Mouse (Mus musculus): ENCODE measurements at regions not wholly inside any gene's neighbourhood (a gene's known extent, or its start where the extent isn't known, plus 50 kb on each side); places are given as distances from the start of the nearest gene placed in this dataset.
A peak's percentile ranks its signal among the peaks of the same experiment; 100 is the strongest.

- no peak for DNase-seq (ENCODE audit: low spot score)
Measured at GRCm38 (mm10) chr7:113621316-113621715, 107.7 kb downstream of the Far1 start.

DNA sequence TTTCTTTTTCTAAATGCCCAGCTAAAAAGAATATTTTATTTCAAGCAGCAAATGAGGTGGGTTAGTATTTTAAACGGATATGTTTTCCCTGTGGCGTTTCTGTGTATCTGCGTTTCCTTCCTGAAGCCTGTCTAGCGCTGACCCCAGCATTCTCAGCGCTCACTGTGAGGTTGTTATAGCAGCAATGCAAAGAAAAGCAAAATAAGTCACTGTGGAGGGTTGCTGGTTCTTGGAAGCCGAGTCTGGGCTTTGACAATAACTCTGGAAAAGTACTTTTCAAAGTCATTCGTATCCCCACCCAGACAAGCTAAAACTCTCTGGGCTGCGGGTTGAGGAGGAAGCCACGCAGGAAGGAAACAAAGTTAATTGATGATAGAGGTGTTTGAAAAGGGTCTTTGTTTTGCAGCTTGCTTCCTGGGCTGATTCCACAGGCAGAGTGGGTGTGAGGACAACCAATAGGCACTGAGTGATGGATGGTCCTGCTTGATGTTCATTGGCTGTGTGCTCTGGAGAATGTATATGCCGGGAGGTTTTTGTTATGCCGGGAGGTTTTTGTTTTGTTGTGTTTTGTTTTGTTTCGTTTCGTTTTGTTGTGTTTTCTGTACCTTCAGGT is 108.4 kb downstream of the Far1 start:
- no peak for DNase-seq (ENCODE audit: low spot score)

DNA sequence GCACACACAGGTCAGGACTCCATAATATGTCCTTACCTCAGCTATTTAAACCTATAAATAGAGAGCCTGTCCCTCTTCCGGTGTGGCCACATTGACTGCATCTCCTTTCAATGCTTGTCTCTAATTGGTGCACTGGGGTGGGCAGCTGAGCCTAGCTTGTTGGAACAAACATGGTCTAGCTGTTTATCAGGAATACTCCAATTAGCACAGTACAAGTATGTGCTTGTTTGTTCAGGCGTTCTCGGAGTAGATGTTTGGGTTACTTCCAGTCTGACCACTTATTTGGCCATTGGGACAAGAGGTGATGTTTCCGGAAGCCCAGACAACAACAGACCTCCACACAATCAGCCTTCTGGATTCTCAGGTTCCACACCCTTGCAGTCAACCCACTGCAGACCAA is 109.7 kb downstream of the Far1 start:
- DNase-seq (ENCODE audit: low spot score), result no peak

GRCm38 (mm10) chr7:113623962-113624361 is 110.3 kb downstream of the Far1 start:
- no peak for DNase-seq (ENCODE audit: low spot score)

DNA sequence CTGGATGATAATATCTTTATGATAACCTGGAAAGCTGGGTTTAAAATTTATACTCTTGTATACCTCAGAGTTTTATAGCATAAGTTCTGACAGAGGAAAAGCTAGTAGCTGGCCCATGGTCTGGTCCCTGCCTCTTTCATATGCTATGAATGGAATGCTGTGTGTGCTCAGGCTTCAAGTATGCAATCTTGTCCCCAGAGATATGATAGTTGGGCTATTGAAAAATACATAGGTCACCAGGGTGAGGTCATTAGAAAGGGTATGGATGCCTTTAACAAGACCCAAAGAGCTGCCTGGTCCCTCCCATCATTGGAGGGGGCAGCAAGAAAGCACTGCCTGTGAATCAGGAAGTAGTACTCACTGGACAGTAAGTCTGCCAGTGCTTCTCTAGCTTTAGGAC is 113.1 kb downstream of the Far1 start:
- no peak for DNase-seq (ENCODE audit: low spot score)

DNA sequence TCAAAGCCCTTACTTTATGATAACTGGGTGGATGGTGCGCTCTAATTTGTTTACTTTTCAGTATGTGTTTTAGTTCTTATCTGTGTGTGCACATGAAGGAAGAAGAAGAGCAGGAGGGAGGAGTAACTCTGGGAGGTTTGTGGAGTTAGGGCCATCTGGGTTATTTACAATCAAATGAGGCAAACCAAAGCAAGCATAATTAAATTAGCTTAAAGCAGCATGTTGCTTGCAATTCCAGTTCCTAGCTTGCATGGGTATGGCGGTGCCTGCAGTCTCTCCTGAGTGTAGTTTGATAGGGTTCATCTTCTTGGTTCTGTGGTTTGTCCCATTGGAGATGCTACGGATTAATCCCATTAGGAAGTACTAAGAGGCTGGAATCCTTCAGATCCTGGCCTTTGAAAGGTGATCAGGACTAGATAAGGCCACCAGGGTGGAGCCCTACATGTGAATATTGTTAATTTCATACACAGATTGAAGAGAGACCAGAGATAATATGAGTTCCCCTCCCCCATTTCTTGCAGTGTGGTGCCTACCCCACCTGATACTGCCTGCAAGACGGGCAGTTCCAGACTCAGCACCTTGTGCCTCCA is 123.5 kb downstream of the Far1 start:
- no peak for DNase-seq (ENCODE audit: low spot score)

DNA sequence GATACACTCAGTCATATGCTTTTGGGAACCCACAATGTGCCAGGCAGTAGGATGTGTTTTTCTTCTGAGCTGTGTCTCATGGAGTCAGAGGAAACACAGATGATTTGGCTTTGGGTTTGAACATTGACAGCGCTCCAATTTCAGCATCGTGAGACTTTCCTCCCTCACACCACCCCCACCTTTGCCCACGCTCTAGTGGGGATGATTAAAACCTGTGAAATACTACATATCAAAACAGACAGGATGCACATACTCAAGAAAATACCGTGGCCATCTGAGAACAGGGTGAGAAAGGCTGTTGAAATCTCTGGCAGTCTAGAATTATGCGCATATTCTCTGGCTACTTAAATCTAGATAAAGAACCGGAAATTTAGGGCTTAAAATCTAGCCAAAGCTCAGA is 124.5 kb downstream of the Far1 start:
- peak; percentile 35 for DNase-seq (ENCODE audit: low spot score)

- DNase-seq (ENCODE audit: low spot score), result no peak
Measured at GRCm38 (mm10) chr7:113642540-113642939, 123.3 kb upstream of the Spon1 start.

GRCm38 (mm10) chr7:113650631-113651030 is 115.2 kb upstream of the Spon1 start:
- no peak for DNase-seq (ENCODE audit: low spot score)

DNA sequence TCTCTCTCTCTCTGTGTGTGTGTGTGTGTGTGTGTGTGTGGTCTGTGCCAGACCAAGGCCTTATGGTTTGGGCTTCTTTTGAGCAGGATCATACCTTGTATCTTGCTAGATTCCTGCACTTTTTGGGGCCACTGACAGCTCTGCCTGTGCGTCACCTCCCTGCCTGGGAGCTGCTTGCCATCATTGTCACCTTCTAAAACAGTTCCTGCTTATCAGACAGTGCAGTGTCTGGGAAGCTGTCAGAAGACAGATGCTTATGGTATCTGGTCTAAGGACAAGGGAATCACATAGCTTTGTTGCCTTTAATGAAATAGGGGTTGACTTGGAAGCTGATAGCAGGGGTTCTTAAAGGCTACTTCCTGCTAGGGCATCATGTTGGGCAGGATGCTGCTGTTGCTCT is 114.1 kb upstream of the Spon1 start:
- no peak for DNase-seq (ENCODE audit: low spot score)

- no peak for DNase-seq (ENCODE audit: low spot score)
Measured at GRCm38 (mm10) chr7:113653130-113653529, 112.7 kb upstream of the Spon1 start.

DNA sequence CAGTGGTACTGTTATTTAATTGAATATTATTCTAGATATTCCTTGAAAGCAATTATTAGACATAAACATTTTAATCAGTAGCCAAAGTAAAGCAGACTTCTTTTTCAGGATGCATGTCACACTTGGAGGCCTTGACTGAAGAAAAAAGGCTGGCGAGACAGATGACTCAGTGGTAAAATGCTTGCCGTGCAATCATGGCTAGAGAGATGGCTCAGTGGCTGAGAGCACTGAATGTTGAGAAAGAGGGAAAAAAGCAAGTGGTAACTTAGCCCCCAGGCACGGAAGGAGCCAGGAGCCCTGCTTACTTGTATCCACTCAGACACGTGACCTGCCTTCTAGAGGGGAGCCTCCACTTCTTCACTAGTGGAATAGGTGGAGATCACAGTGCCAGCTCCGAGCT is 110.5 kb upstream of the Spon1 start:
- DNase-seq (ENCODE audit: low spot score), result no peak

GRCm38 (mm10) chr7:113672779-113673595 is 92.8 kb upstream of the Spon1 start:
- DNase-seq (ENCODE audit: low spot score), result no peak

- DNase-seq (ENCODE audit: low spot score), result peak; percentile 14
Measured at GRCm38 (mm10) chr7:113673596-113673956, 92.2 kb upstream of the Spon1 start.

GRCm38 (mm10) chr7:113682271-113682670 is 83.5 kb upstream of the Spon1 start:
- no peak for DNase-seq (ENCODE audit: low spot score)

GRCm38 (mm10) chr7:113685349-113685748 is 80.4 kb upstream of the Spon1 start:
- DNase-seq (ENCODE audit: low spot score), result no peak

DNA sequence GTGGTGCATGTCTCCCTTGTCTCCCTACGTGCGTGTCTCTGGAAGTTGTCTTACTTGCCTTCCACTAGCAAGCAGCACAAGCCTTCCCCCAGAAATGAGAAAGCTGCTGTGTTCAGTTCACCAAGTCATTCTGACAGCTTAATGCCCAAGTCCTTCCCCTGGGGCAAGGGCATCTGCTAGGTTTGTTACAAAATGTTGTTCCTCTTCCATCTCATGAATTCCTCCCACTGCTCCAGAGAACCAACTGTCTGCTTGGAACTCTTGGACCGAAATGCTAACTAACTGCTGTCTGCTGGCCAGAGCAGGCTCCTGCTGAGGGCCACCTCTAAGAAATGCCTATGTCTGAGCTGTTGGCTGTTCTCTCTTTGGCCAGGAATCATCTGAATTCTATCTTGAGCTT is 79.3 kb upstream of the Spon1 start:
- no peak for DNase-seq (ENCODE audit: low spot score)

DNA sequence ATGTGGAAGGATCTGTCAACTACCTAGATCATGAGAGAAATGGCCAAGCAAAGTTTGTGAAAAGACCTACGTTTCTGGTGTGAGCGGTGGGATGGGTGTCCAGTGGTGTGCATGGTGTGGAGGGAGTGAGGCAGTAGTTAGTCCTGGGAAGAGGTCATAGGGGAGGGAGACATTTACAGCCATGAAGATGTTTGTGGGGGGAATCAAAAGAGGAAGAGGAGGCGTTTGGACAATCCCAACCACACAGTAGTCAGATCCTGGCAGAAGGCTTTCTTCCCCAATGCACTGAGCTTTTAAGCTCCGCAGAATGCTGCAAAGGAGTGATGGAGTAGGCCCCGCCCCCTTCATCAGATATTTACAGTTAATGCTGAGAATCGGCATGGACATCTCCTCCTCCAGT is 78.2 kb upstream of the Spon1 start:
- DNase-seq (ENCODE audit: low spot score), result no peak

- DNase-seq (ENCODE audit: low spot score), result no peak
Measured at GRCm38 (mm10) chr7:113688231-113688669, 77.5 kb upstream of the Spon1 start.

- no peak for DNase-seq (ENCODE audit: low spot score)
Measured at GRCm38 (mm10) chr7:113688717-113689116, 77.1 kb upstream of the Spon1 start.

DNA sequence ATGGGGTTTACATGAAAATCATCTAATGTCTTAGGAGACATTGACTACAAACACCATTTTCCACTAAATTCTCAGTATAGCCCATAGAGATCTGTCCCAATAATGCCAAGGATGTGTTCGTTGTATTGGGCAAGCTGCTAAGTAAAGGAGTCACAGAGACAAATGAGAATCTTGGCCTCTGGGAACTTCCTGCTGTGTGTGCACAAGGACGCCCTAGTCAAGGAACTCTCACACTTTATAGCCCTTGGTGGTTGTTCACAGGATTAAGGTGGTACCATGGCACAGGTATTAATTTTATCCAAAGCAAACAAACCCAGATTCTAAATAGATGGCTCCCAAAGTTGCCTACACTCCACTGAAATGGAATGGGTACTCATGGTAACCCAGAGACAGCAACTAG is 76.7 kb upstream of the Spon1 start:
- no peak for DNase-seq (ENCODE audit: low spot score)

- DNase-seq (ENCODE audit: low spot score), result no peak
Measured at GRCm38 (mm10) chr7:113691756-113692155, 74.0 kb upstream of the Spon1 start.

- no peak for DNase-seq (ENCODE audit: low spot score)
Measured at GRCm38 (mm10) chr7:113693526-113693925, 72.3 kb upstream of the Spon1 start.

Data from left cerebral cortex, adult 11 months (tissue).